Mouse (Mus musculus): ENCODE measurements around the gene Creb1. TPM values are rescaled to one million over a fixed set of nuclear protein-coding genes. Genes with fewer than 3 reads are reported as not detected.

Creb1 gene
- polyA plus RNA-seq, 1 experiment from 2014 or later: 32.0 TPM

- no peaks in the 10 kb centered on the region for H3K9me3 ChIP-seq (ENCODE audit: control insufficient read depth, low read length)
- no peak overlapping the region for H3K4me3 ChIP-seq (ENCODE audit: control insufficient read depth in 1 of 2, insufficient read depth in 1 of 2, low read depth in 1 of 2, low read length in 2 of 2)
- H3K4me2 ChIP-seq (ENCODE audit: low read length): no peak overlapping the region
- WGBS: 43% methylated on average over 3 of the region's 3 CpGs
- 0 out of 2 replicates have a peak, but pooled peaks have one; percentile 31 for ATAC-seq (ENCODE audit: insufficient number of reproducible peaks, insufficient read depth, low FRiP score, low read depth)
- H3K27me3 ChIP-seq (ENCODE audit: control insufficient read depth, insufficient read depth, low read length): no peaks in the 10 kb centered on the region
- peak overlapping the region in 1 of 2 experiments; percentile 26; a peak in 1 of 4 replicates for H3K27ac ChIP-seq (replicated peaks in 1 of 2; ENCODE audit: control insufficient read depth in 1 of 2, insufficient read depth in 1 of 2, low read depth in 2 of 2, low read length in 2 of 2)
- peaks cover 5 to 18% of the 10 kb centered on the region in 2 experiments for H3K4me1 ChIP-seq (ENCODE audit: control insufficient read depth in 2 of 2, insufficient read depth in 2 of 2, low read length in 2 of 2)
- no peak overlapping the region for H3K9ac ChIP-seq (ENCODE audit: low read length)
- no peaks in the 10 kb centered on the region for H3K36me3 ChIP-seq (ENCODE audit: control insufficient read depth, insufficient read depth, low read length)
Observed at GRCm38 (mm10) chr1:64516593-64516992, 15.9 kb upstream of the Creb1 start.

- Histone ChIP-seq H3K4me1 (ENCODE audit: control insufficient read depth in 2 of 2, insufficient read depth in 2 of 2, low read length in 2 of 2) (peaks cover 12 to 36% of the 10 kb centered on the region in 2 experiments), H3K4me2 (ENCODE audit: low read length) (no peak overlapping the region), H3K9me3 (ENCODE audit: control insufficient read depth, low read length) (no peaks in the 10 kb centered on the region), H3K36me3 (ENCODE audit: control insufficient read depth, insufficient read depth, low read length) (no peaks in the 10 kb centered on the region), H3K4me3 (ENCODE audit: control insufficient read depth in 1 of 2, insufficient read depth in 1 of 2, low read depth in 1 of 2, low read length in 2 of 2) (no peak overlapping the region), H3K9ac (ENCODE audit: low read length) (no peak overlapping the region), H3K27ac (replicated peaks in 1 of 2; ENCODE audit: control insufficient read depth in 1 of 2, insufficient read depth in 1 of 2, low read depth in 2 of 2, low read length in 2 of 2) (no peak overlapping the region), H3K27me3 (ENCODE audit: control insufficient read depth, insufficient read depth, low read length) (no peaks in the 10 kb centered on the region)
- no peak for ATAC-seq (ENCODE audit: insufficient number of reproducible peaks, insufficient read depth, low FRiP score, low read depth)
- 71% methylated on average over 3 of the region's 3 CpGs for WGBS
Observed at GRCm38 (mm10) chr1:64518480-64518879, 14.0 kb upstream of the Creb1 start.

- no peak for ATAC-seq (ENCODE audit: insufficient number of reproducible peaks, insufficient read depth, low FRiP score, low read depth)
- 16% methylated on average over 1 of the region's 1 CpGs for WGBS
- Histone ChIP-seq H3K4me3 (ENCODE audit: control insufficient read depth in 1 of 2, insufficient read depth in 1 of 2, low read depth in 1 of 2, low read length in 2 of 2) (no peak overlapping the region), H3K36me3 (ENCODE audit: control insufficient read depth, insufficient read depth, low read length) (no peaks in the 10 kb centered on the region), H3K27ac (replicated peaks in 1 of 2; ENCODE audit: control insufficient read depth in 1 of 2, insufficient read depth in 1 of 2, low read depth in 2 of 2, low read length in 2 of 2) (no peak overlapping the region), H3K27me3 (ENCODE audit: control insufficient read depth, insufficient read depth, low read length) (no peaks in the 10 kb centered on the region), H3K9ac (ENCODE audit: low read length) (no peak overlapping the region), H3K4me2 (ENCODE audit: low read length) (no peak overlapping the region), H3K4me1 (ENCODE audit: control insufficient read depth in 2 of 2, insufficient read depth in 2 of 2, low read length in 2 of 2) (peaks cover 12 to 36% of the 10 kb centered on the region in 2 experiments), H3K9me3 (ENCODE audit: control insufficient read depth, low read length) (no peaks in the 10 kb centered on the region)
Observed at GRCm38 (mm10) chr1:64519345-64519744, 13.1 kb upstream of the Creb1 start.

DNA sequence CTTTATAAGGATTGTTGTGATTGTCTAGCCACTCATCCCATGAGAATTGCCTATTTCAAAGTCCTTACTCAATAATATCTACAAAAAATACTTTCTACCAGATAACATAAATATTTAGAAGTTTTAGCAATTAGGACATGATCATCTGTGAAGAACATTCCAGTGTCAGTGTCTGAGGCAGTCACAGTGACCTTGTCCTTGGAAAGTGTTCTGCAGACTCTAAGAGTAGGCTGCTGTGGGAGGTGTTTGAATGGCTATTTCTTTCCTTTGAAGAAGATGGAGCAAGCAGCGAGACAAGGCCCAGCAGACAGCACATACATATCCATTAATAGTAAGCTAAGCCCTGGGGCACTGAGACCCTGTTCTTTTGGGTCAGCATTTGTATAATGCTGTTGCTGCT is 12.5 kb upstream of the Creb1 start:
- peak overlapping the region in 1 of 2 experiments; percentile 27; a peak in 2 of 4 replicates for H3K27ac ChIP-seq (replicated peaks in 1 of 2; ENCODE audit: control insufficient read depth in 1 of 2, insufficient read depth in 1 of 2, low read depth in 2 of 2, low read length in 2 of 2)
- H3K4me3 ChIP-seq (ENCODE audit: control insufficient read depth in 1 of 2, insufficient read depth in 1 of 2, low read depth in 1 of 2, low read length in 2 of 2): no peak overlapping the region
- 22% methylated on average over 1 of the region's 1 CpGs for WGBS
- no peak overlapping the region for H3K9ac ChIP-seq (ENCODE audit: low read length)
- no peak overlapping the region for H3K4me2 ChIP-seq (ENCODE audit: low read length)
- H3K27me3 ChIP-seq (ENCODE audit: control insufficient read depth, insufficient read depth, low read length): no peaks in the 10 kb centered on the region
- no peak for ATAC-seq (ENCODE audit: insufficient number of reproducible peaks, insufficient read depth, low FRiP score, low read depth)
- H3K9me3 ChIP-seq (ENCODE audit: control insufficient read depth, low read length): no peaks in the 10 kb centered on the region
- H3K4me1 ChIP-seq (ENCODE audit: control insufficient read depth in 2 of 2, insufficient read depth in 2 of 2, low read length in 2 of 2): peaks cover 12 to 36% of the 10 kb centered on the region in 2 experiments
- H3K36me3 ChIP-seq (ENCODE audit: control insufficient read depth, insufficient read depth, low read length): no peaks in the 10 kb centered on the region

DNA sequence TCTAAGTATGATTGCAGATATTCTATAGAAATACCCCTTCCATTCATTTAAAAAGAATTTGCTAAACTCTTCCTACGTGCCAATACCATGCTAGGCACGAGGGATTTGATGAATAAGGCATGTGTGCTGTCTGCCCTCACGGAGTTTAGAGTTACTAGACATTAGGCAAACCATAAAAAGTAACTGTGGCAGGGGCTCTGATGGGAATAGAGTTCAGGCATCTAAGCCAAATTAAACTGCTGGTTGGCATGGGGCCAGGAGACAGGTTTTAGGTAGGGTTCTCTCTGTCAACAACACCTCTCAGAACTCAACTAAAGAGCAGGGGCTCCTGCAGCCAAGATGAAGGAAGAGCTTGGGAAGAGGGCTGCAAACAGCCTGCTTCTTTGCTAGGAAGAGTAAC is 10.7 kb upstream of the Creb1 start:
- peak overlapping the region; percentile 70 to 74 for H3K27ac ChIP-seq (replicated peaks in 1 of 2; ENCODE audit: control insufficient read depth in 1 of 2, insufficient read depth in 1 of 2, low read depth in 2 of 2, low read length in 2 of 2)
- no peaks in the 10 kb centered on the region for H3K27me3 ChIP-seq (ENCODE audit: control insufficient read depth, insufficient read depth, low read length)
- ATAC-seq (ENCODE audit: insufficient number of reproducible peaks, insufficient read depth, low FRiP score, low read depth): no peak
- H3K9ac ChIP-seq (ENCODE audit: low read length): 0 out of 2 replicates have a peak overlapping the region, but pooled peaks have one; percentile 27
- WGBS: 66% methylated on average over 3 of the region's 3 CpGs
- H3K4me2 ChIP-seq (ENCODE audit: low read length): no peak overlapping the region
- H3K4me3 ChIP-seq (ENCODE audit: control insufficient read depth in 1 of 2, insufficient read depth in 1 of 2, low read depth in 1 of 2, low read length in 2 of 2): no peak overlapping the region
- no peaks in the 10 kb centered on the region for H3K9me3 ChIP-seq (ENCODE audit: control insufficient read depth, low read length)
- H3K36me3 ChIP-seq (ENCODE audit: control insufficient read depth, insufficient read depth, low read length): no peaks in the 10 kb centered on the region
- H3K4me1 ChIP-seq (ENCODE audit: control insufficient read depth in 2 of 2, insufficient read depth in 2 of 2, low read length in 2 of 2): peaks cover 11 to 32% of the 10 kb centered on the region in 2 experiments

DNA sequence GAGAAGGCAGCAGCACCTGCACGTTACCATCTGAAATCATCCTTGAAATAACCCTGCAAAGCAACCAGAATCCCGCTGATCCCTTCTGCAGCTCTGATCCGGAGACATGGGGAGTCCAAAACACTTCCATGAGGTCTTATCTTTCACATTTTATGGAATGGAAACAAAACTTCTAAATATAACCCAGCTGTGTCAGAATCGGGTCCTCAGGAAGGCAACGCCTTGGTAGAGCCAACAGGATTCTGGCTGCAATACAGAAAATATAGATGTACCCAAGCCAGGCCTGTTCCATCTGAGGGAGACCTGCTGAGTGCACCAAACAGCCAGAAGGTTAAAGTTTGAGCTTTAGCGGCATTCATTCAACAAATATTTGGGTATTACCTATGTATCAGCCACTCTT is 9.8 kb upstream of the Creb1 start:
- peaks cover 9 to 30% of the 10 kb centered on the region in 2 experiments for H3K4me1 ChIP-seq (ENCODE audit: control insufficient read depth in 2 of 2, insufficient read depth in 2 of 2, low read length in 2 of 2)
- no peaks in the 10 kb centered on the region for H3K36me3 ChIP-seq (ENCODE audit: control insufficient read depth, insufficient read depth, low read length)
- peak; percentile 43; the same call in 1 of the 2 replicates for ATAC-seq (ENCODE audit: insufficient number of reproducible peaks, insufficient read depth, low FRiP score, low read depth)
- no peaks in the 10 kb centered on the region for H3K9me3 ChIP-seq (ENCODE audit: control insufficient read depth, low read length)
- peak overlapping the region; percentile 74 to 88 for H3K27ac ChIP-seq (replicated peaks in 1 of 2; ENCODE audit: control insufficient read depth in 1 of 2, insufficient read depth in 1 of 2, low read depth in 2 of 2, low read length in 2 of 2)
- H3K27me3 ChIP-seq (ENCODE audit: control insufficient read depth, insufficient read depth, low read length): no peaks in the 10 kb centered on the region
- peak overlapping the region; percentile 29 for H3K4me2 ChIP-seq (ENCODE audit: low read length)
- WGBS: 35% methylated on average over 6 of the region's 6 CpGs
- no peak overlapping the region for H3K4me3 ChIP-seq (ENCODE audit: control insufficient read depth in 1 of 2, insufficient read depth in 1 of 2, low read depth in 1 of 2, low read length in 2 of 2)
- H3K9ac ChIP-seq (ENCODE audit: low read length): no peak overlapping the region

GRCm38 (mm10) chr1:64523117-64523516 is 9.3 kb upstream of the Creb1 start:
- peaks cover 9 to 30% of the 10 kb centered on the region in 2 experiments for H3K4me1 ChIP-seq (ENCODE audit: control insufficient read depth in 2 of 2, insufficient read depth in 2 of 2, low read length in 2 of 2)
- H3K9ac ChIP-seq (ENCODE audit: low read length): no peak overlapping the region
- H3K27me3 ChIP-seq (ENCODE audit: control insufficient read depth, insufficient read depth, low read length): no peaks in the 10 kb centered on the region
- WGBS: 71% methylated on average over 1 of the region's 1 CpGs
- H3K9me3 ChIP-seq (ENCODE audit: control insufficient read depth, low read length): no peaks in the 10 kb centered on the region
- no peaks in the 10 kb centered on the region for H3K36me3 ChIP-seq (ENCODE audit: control insufficient read depth, insufficient read depth, low read length)
- H3K4me3 ChIP-seq (ENCODE audit: control insufficient read depth in 1 of 2, insufficient read depth in 1 of 2, low read depth in 1 of 2, low read length in 2 of 2): no peak overlapping the region
- H3K27ac ChIP-seq (replicated peaks in 1 of 2; ENCODE audit: control insufficient read depth in 1 of 2, insufficient read depth in 1 of 2, low read depth in 2 of 2, low read length in 2 of 2): peak overlapping the region in 1 of 2 experiments; percentile 74; a peak in 2 of 4 replicates
- no peak for ATAC-seq (ENCODE audit: insufficient number of reproducible peaks, insufficient read depth, low FRiP score, low read depth)
- no peak overlapping the region for H3K4me2 ChIP-seq (ENCODE audit: low read length)

- no peak for ATAC-seq (ENCODE audit: insufficient number of reproducible peaks, insufficient read depth, low FRiP score, low read depth)
Observed at GRCm38 (mm10) chr1:64524661-64525060, 7.8 kb upstream of the Creb1 start.

More at GRCm38 (mm10) chr1:64524661-64525060, 7.8 kb upstream of the Creb1 start:
- Histone ChIP-seq H3K27ac (replicated peaks in 1 of 2; ENCODE audit: control insufficient read depth in 1 of 2, insufficient read depth in 1 of 2, low read depth in 2 of 2, low read length in 2 of 2) (no peak overlapping the region), H3K27me3 (ENCODE audit: control insufficient read depth, insufficient read depth, low read length) (no peaks in the 10 kb centered on the region), H3K4me2 (ENCODE audit: low read length) (no peak overlapping the region), H3K4me1 (ENCODE audit: control insufficient read depth in 2 of 2, insufficient read depth in 2 of 2, low read length in 2 of 2) (peaks cover 9 to 25% of the 10 kb centered on the region in 2 experiments), H3K36me3 (ENCODE audit: control insufficient read depth, insufficient read depth, low read length) (no peaks in the 10 kb centered on the region), H3K9me3 (ENCODE audit: control insufficient read depth, low read length) (0 out of 2 replicates have a peak, but pooled peaks cover 4% of the 10 kb centered on the region), H3K9ac (ENCODE audit: low read length) (no peak overlapping the region), H3K4me3 (ENCODE audit: control insufficient read depth in 1 of 2, insufficient read depth in 1 of 2, low read depth in 1 of 2, low read length in 2 of 2) (no peak overlapping the region)
- 85% methylated on average over 2 of the region's 2 CpGs for WGBS

Data from heart, embryonic 14.5 days (tissue).